Mouse (Mus musculus) bone marrow macrophage, adult 2 months (primary cell): ENCODE measurements at regions not wholly inside any gene's neighbourhood (a gene's known extent, or its start where the extent isn't known, plus 50 kb on each side); places are given as distances from the start of the nearest gene placed in this dataset.

ENCODE experiments used
- CTCF ChIP-seq: IDR thresholded peaks from 2 replicates; pipeline ENCODE4 v1.5.1; 2012; ENCODE audit warnings: low read depth, mild to moderate bottlenecking, low read length, moderate library complexity
- POLR2A ChIP-seq: IDR thresholded peaks from 2 replicates; pipeline ENCODE4 v1.6.1; 2012; ENCODE audit warnings: mild to moderate bottlenecking, low read depth, low read length, borderline replicate concordance

DNA sequence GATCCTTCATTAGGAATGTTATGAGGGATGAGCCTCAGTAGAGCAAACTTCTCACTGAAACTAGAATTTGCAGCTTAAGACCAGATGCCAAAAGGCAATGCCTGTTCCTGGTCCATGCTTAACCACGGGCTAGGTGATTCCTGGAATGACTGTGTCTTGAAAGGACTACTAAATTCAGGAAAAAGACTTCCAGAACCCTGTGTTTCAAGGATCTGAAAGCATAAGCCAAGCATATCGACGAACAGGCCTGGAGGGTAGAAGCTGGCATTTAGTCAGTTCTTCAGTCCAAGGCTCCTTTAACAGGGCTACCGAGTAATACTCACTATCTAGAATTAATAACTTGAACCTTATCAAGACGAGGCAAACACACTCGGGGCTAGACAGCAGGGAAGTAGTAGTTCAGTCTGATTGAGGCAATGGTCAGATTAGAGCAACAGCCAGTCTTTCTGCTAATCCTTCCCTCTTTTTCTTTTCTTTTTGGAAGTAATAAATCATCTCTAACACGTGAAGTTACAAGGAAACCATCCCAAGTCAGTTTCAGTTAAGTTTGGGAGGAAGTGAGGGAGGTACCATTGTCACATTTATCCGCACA lies 134.9 kb upstream of the Bmp2 start:
- TF ChIP-seq CTCF (no peak), POLR2A (no peak)
